Mouse (Mus musculus) intestine, embryonic 16.5 days (tissue): ENCODE measurements around the gene Gatd1. TPM values are rescaled to one million over a fixed set of nuclear protein-coding genes. Genes with fewer than 3 reads are reported as not detected.

Experiments
- ATAC-seq: fragments of 200-750 bp; cut with Nextera tagmentation; 2 replicates; pipeline ENCODE4 v1.8.0; 2017; ENCODE audit warnings: moderate TSS enrichment, moderate library complexity
- H3K27ac ChIP-seq: fragments of 300-500 bp; sonication (generic); 2 replicates; pipeline ENCODE4 v1.5.1; 2014; ENCODE audit warnings: mild to moderate bottlenecking, low read length
- H3K27me3 ChIP-seq: fragments of 300-500 bp; sonication (generic); replicated peaks from 2 replicates; pipeline ENCODE4 v1.6.1; 2014; ENCODE audit warnings: low read length, control low read depth, mixed read lengths; ENCODE audit not compliant: control insufficient read depth, insufficient read depth
- H3K36me3 ChIP-seq: fragments of 300-500 bp; sonication (generic); 2 replicates; pipeline ENCODE4 v1.6.1; 2014; ENCODE audit warnings: low read length, control low read depth; ENCODE audit not compliant: control insufficient read depth, insufficient read depth
- H3K4me1 ChIP-seq: fragments of 300-500 bp; sonication (generic); 2 replicates; pipeline ENCODE4 v1.6.1; 2014; ENCODE audit warnings: low read length, control low read depth, mixed read lengths; ENCODE audit not compliant: control insufficient read depth, insufficient read depth
- H3K4me2 ChIP-seq: fragments of 300-500 bp; sonication (generic); 2 replicates; pipeline ENCODE4 v1.6.1; 2014; ENCODE audit warnings: low read depth, low read length, control low read depth
- H3K4me3 ChIP-seq: fragments of 300-500 bp; sonication (generic); 2 replicates; pipeline ENCODE4 v1.5.1; 2014; ENCODE audit warnings: mild to moderate bottlenecking, low read length
- H3K9ac ChIP-seq: fragments of 300-500 bp; sonication (generic); 2 replicates; pipeline ENCODE4 v1.6.1; 2014; ENCODE audit warnings: low read depth, low read length
- H3K9me3 ChIP-seq: fragments of 300-500 bp; sonication (generic); 2 replicates; pipeline ENCODE4 v1.6.1; 2016; ENCODE audit warnings: low read length, control low read depth; ENCODE audit not compliant: control insufficient read depth
- WGBS: fragments of 180-500 bp; shearing (Covaris S2); extraction: QIAGEN DNeasy Blood & Tissue Kit; methylation state at CpG from one replicate; pipeline ENCODE4 v1.1.7; 2014; 5-methylcytosine and 5-hydroxymethylcytosine counted together
- polyA plus RNA-seq: library from polyadenylated mRNA; unstranded; fragments of >200 nt; fragmentation: Nextera tagmentation; extraction: Ambion mirVana; gene quantifications from 2 replicates; pipeline ENCODE4 v1.2.1, GENCODE M21; 2015

Gatd1 gene
- polyA plus RNA-seq, 1 experiment from 2014 or later, result 47.5 TPM

- Histone ChIP-seq H3K4me3 (no peak overlapping the region), H3K27ac (no peak overlapping the region), H3K9me3 (no peaks in the 10 kb centered on the region), H3K9ac (0 out of 2 replicates have a peak overlapping the region, but pooled peaks have one; percentile 14), H3K27me3 (no peaks in the 10 kb centered on the region), H3K36me3 (peaks cover 21% of the 10 kb centered on the region), H3K4me1 (peaks cover 31% of the 10 kb centered on the region), H3K4me2 (no peak overlapping the region)
- no peak for ATAC-seq
- 95% methylated on average over 9 of the region's 9 CpGs for WGBS
These were observed 16.8 kb upstream of the Gatd1 start for GRCm38 (mm10) chr7:141430585-141431240.

DNA sequence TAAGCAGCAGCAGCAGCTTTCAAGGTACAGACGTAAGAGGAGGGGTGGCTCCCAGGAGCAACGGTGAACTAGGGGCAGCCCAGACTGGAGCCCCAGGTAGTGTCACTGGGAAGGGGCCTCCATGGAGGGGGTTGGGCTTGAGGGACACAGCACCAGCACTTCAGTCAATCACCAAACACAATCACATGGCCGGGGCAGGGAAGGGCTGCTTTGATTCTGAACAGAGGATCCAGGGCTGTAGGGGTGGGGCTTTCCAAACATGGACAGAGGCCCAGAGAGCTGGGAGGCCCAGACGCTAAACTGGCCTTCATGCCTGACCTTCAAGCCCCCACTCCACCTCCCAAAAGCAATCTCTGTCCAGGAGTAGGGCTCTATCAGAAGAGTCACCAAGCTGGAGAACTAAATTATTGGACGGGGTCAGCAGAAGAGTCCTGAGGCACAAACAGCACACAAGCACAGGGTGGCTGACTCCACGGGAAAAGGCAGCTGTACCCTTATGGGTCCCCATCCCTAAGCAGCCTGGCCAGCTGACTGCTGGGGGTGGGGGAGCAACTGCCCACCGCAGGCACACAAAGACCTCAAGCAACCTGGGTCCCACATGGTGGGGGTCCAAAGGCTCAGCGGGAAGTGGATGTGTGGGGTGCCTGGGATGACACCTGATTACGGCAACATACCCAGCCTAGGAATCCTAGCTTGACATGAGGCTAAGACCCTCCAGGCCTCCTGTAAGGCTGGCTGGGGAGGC is 16.1 kb upstream of the Gatd1 start:
- no peak for ATAC-seq
- no peaks in the 10 kb centered on the region for H3K9me3 ChIP-seq
- 59% methylated on average over 9 of the region's 9 CpGs for WGBS
- H3K4me1 ChIP-seq, result peaks cover 24% of the 10 kb centered on the region
- H3K9ac ChIP-seq, result 0 out of 2 replicates have a peak overlapping the region, but pooled peaks have one; percentile 14
- H3K4me3 ChIP-seq, result no peak overlapping the region
- H3K4me2 ChIP-seq, result no peak overlapping the region
- H3K27ac ChIP-seq, result no peak overlapping the region
- peaks cover 21% of the 10 kb centered on the region for H3K36me3 ChIP-seq
- H3K27me3 ChIP-seq, result no peaks in the 10 kb centered on the region

GRCm38 (mm10) chr7:141429310-141429709 is 15.4 kb upstream of the Gatd1 start, which contains the start of gene Cend1:
Cend1 (minus strand) TSS chr7:141429491.
- no peaks in the 10 kb centered on the region for H3K9me3 ChIP-seq
- 0 out of 2 replicates have a peak within 1 kb of the TSS, but pooled peaks have one; percentile 10 for H3K4me2 ChIP-seq
- 0 out of 2 replicates have a peak within 1 kb of the TSS, but pooled peaks have one; percentile 14 for H3K9ac ChIP-seq
- H3K4me1 ChIP-seq, result peaks cover 17% of the 10 kb centered on the region
- H3K4me3 ChIP-seq, result no peak within 1 kb of the TSS
- peak; percentile 62 for ATAC-seq
- peaks cover 21% of the 10 kb centered on the region for H3K36me3 ChIP-seq
- 7% methylated on average over 19 of the region's 19 CpGs for WGBS
- H3K27ac ChIP-seq, result no peak within 1 kb of the TSS
- H3K27me3 ChIP-seq, result no peaks in the 10 kb centered on the region

DNA sequence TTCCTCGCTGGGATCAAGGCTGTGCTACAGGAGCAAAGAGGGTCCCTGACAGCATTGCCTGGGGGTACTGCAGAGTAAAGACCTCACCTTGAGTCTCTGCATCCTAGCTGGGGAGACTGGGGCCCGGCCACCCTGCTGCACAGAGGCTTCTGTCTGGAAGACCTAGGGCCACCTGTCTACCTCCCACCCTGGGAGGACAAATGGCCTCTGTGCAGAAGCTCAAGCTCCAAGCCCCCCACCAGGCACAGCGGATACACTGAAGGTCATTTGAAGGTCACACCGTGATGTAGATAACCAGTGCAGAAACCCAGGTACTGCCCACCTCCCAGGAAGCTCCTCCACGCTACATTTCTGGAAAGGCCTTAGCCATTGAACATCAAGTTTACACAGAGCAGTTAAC is 14.8 kb upstream of the Gatd1 start:
- no peaks in the 10 kb centered on the region for H3K27me3 ChIP-seq
- H3K4me3 ChIP-seq, result no peak overlapping the region
- no peak overlapping the region for H3K9ac ChIP-seq
- H3K4me2 ChIP-seq, result no peak overlapping the region
- WGBS, result 57% methylated on average over 5 of the region's 5 CpGs
- H3K4me1 ChIP-seq, result peaks cover 11% of the 10 kb centered on the region
- H3K36me3 ChIP-seq, result peaks cover 20% of the 10 kb centered on the region
- H3K9me3 ChIP-seq, result no peaks in the 10 kb centered on the region
- no peak overlapping the region for H3K27ac ChIP-seq
- ATAC-seq, result no peak

DNA sequence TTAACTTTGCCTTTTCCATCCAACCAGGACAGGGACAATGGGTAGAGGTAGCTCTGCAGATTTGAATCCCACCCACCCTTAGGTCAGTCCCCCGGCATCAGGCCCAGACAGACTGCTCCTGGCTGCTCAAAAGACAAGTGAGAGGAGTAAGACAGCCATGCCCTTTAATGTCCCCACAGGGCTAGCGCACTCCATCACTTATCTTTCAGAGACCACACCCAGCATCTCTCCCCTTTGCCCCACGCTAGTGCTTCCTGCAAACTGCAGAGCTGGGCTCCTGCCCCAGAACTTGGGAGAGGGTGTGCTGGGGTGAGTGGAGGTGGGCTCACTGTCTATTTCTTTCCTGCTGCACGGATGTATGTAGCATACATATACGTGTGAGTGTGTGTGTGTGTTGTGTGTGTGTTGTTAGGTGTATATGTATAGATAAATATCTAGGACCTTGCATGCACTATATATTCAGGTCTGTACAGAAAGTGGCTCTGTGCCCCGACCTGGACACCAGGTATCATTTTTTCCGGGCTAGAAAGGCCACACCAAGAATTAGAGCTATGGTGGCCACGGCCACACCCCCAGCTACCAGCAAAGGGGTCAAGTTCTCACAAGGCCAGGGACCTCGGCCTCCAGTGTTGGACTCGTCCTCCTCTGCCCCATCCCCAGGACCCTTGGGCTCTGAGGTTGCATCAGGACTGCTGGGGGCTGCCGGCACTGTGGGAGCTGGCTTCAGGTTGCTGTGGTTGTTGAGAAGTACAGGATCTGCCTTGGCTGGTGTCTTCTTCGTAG is 13.2 kb upstream of the Gatd1 start:
- WGBS, result 79% methylated on average over 12 of the region's 12 CpGs
- H3K27me3 ChIP-seq, result no peaks in the 10 kb centered on the region
- H3K9ac ChIP-seq, result no peak overlapping the region
- peaks cover 16% of the 10 kb centered on the region for H3K36me3 ChIP-seq
- no peak overlapping the region for H3K27ac ChIP-seq
- H3K4me1 ChIP-seq, result peaks cover 11% of the 10 kb centered on the region; the same call in 1 of the 2 replicates
- no peak overlapping the region for H3K4me2 ChIP-seq
- no peaks in the 10 kb centered on the region for H3K9me3 ChIP-seq
- no peak for ATAC-seq
- H3K4me3 ChIP-seq, result no peak overlapping the region

DNA sequence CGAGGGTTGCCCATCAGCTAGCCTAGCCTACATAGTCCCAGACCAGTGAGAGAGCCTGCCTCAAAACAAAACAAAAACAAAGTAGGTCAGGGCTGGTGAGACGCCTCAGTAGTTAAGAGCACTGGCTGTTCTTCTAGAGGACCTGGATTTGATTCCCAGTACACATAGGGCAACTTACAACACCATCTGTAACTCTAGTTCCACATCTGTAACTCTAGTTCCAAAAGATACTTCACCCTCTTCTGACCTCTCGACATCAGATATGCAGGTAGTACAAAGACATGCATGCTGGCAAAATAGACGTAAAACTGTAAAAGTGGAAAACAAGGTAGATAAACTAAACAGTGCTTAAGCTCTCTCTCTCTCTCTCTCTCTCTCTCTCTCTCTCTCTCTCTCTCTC is 9.9 kb upstream of the Gatd1 start:
- Histone ChIP-seq H3K27ac (no peak overlapping the region), H3K9me3 (no peaks in the 10 kb centered on the region), H3K9ac (no peak overlapping the region), H3K36me3 (no peaks in the 10 kb centered on the region), H3K4me1 (no peaks in the 10 kb centered on the region), H3K27me3 (no peaks in the 10 kb centered on the region), H3K4me2 (no peak overlapping the region), H3K4me3 (no peak overlapping the region)
- 73% methylated on average over 4 of the region's 4 CpGs for WGBS
- no peak for ATAC-seq

GRCm38 (mm10) chr7:141420030-141420702 is 6.2 kb upstream of the Gatd1 start:
- Histone ChIP-seq H3K36me3 (no peaks in the 10 kb centered on the region), H3K27me3 (no peaks in the 10 kb centered on the region), H3K9me3 (no peaks in the 10 kb centered on the region), H3K4me1 (no peaks in the 10 kb centered on the region), H3K9ac (no peak overlapping the region), H3K4me3 (no peak overlapping the region), H3K4me2 (no peak overlapping the region), H3K27ac (peak overlapping the region; percentile 72)
- 56% methylated on average over 9 of the region's 9 CpGs for WGBS
- ATAC-seq, result peak; percentile 64

GRCm38 (mm10) chr7:141418970-141419369 is 5.0 kb upstream of the Gatd1 start:
- Histone ChIP-seq H3K4me2 (no peak overlapping the region), H3K9ac (peak overlapping the region; percentile 5; the same call in 1 of the 2 replicates), H3K36me3 (no peaks in the 10 kb centered on the region), H3K27ac (peak overlapping the region; percentile 59), H3K4me1 (peaks cover 5% of the 10 kb centered on the region; the same call in 1 of the 2 replicates), H3K27me3 (no peaks in the 10 kb centered on the region), H3K4me3 (no peak overlapping the region), H3K9me3 (no peaks in the 10 kb centered on the region)
- 47% methylated on average over 7 of the region's 7 CpGs for WGBS
- ATAC-seq, result peak; percentile 67
